In genomic region chr13:37919711-37920277, GRCm38 (mm10) we compare ENCODE assay signal across 29 mouse cellular contexts.
DNase-seq lines count a peak whose midpoint lies in the region; ATAC-seq and TF ChIP-seq lines count a peak whose summit lies in the region.
"Had no signal": no experiment of that assay in that cellular context is flagged by ENCODE, and none has a peak within 500 bp of the region (broad histone marks: within the 10 kb centered on the region; RNA-seq: fewer than 3 reads in every experiment).

No protein-coding gene starts in this region.

- ATAC-seq in embryonic facial prominence, embryonic 15.5 days (ENCODE audit: insufficient number of reproducible peaks, low FRiP score, low TSS enrichment, low read depth), result no peak
- no peak for ATAC-seq in lung, embryonic 15.5 days (ENCODE audit: borderline replicate concordance, extremely low read depth, low FRiP score, low TSS enrichment)
- peak; percentile 75; the same call in 1 of the 2 replicates for ATAC-seq in kidney, embryonic 15.5 days (replicated peaks; ENCODE audit: low FRiP score)
- ATAC-seq: activated CD4-positive, CD25-positive, alpha-beta regulatory T cell, adult 4 months; hindbrain, postnatal 0 days; intestine, embryonic 15.5 days had no signal

- 77% methylated on average over 3 of the region's 3 CpGs for WGBS in embryonic facial prominence, embryonic 15.5 days
- WGBS in embryonic facial prominence, embryonic 10.5 days, result 92% methylated on average over 3 of the region's 3 CpGs
- WGBS in lung, embryonic 15.5 days, result 92% methylated on average over 3 of the region's 3 CpGs
- 76% methylated on average over 3 of the region's 3 CpGs for WGBS in kidney, embryonic 15.5 days

- no peak overlapping the region for H3K4me2 ChIP-seq in embryonic facial prominence, embryonic 15.5 days (replicated peaks)
- H3K4me2 ChIP-seq in lung, embryonic 15.5 days, result no peak overlapping the region
- no peak overlapping the region for H3K4me2 ChIP-seq in kidney, embryonic 15.5 days
- H3K4me2 ChIP-seq: embryonic facial prominence, embryonic 13.5 days; forebrain, embryonic 12.5 days; heart, embryonic 15.5 days; hindbrain, embryonic 12.5 days; intestine, embryonic 15.5 days; neural tube, embryonic 15.5 days had no signal

- H3K36me3 ChIP-seq in embryonic facial prominence, embryonic 15.5 days, result peaks cover 46% of the 10 kb centered on the region
- peaks cover 44% of the 10 kb centered on the region for H3K36me3 ChIP-seq in embryonic facial prominence, embryonic 10.5 days (replicated peaks)
- H3K36me3 ChIP-seq in lung, embryonic 15.5 days, result peaks cover 63% of the 10 kb centered on the region
- H3K36me3 ChIP-seq in kidney, embryonic 15.5 days, result peaks cover 88% of the 10 kb centered on the region
- H3K36me3 ChIP-seq: forebrain, embryonic 12.5 days had no signal

- no peak overlapping the region for H3K9ac ChIP-seq in embryonic facial prominence, embryonic 15.5 days
- no peak overlapping the region for H3K9ac ChIP-seq in lung, embryonic 15.5 days
- no peak overlapping the region for H3K9ac ChIP-seq in kidney, embryonic 15.5 days
- H3K9ac ChIP-seq: embryonic facial prominence, embryonic 13.5 days; forebrain, embryonic 12.5 days; heart, embryonic 15.5 days; hindbrain, embryonic 12.5 days; intestine, embryonic 15.5 days; liver, embryonic 14.5 days; neural tube, embryonic 15.5 days had no signal

- H3K27me3 ChIP-seq in embryonic facial prominence, embryonic 15.5 days, result no peaks in the 10 kb centered on the region
- no peaks in the 10 kb centered on the region for H3K27me3 ChIP-seq in embryonic facial prominence, embryonic 10.5 days (replicated peaks; ENCODE audit: low read depth, poor library complexity, severe bottlenecking)
- H3K27me3 ChIP-seq in lung, embryonic 15.5 days, result no peaks in the 10 kb centered on the region
- no peaks in the 10 kb centered on the region for H3K27me3 ChIP-seq in kidney, embryonic 15.5 days
- H3K27me3 ChIP-seq: CH12.LX; embryonic facial prominence, embryonic 13.5 days; forebrain, embryonic 12.5 days; heart, embryonic 15.5 days; hindbrain, embryonic 12.5 days; intestine, embryonic 15.5 days; neural tube, embryonic 15.5 days had no signal

- intact Hi-C loops in left cerebral cortex, adult 2 months (cut with DNase I), result no loop called here

- no peaks in the 10 kb centered on the region for H3K9me3 ChIP-seq in embryonic facial prominence, embryonic 15.5 days (replicated peaks)
- no peaks in the 10 kb centered on the region for H3K9me3 ChIP-seq in embryonic facial prominence, embryonic 10.5 days
- H3K9me3 ChIP-seq in lung, embryonic 15.5 days, result no peaks in the 10 kb centered on the region
- no peaks in the 10 kb centered on the region for H3K9me3 ChIP-seq in kidney, embryonic 15.5 days (replicated peaks)
- H3K9me3 ChIP-seq: embryonic facial prominence, embryonic 13.5 days; forebrain, embryonic 12.5 days; heart, embryonic 10.5 days; heart, embryonic 15.5 days; hindbrain, embryonic 12.5 days; intestine, embryonic 15.5 days; neural tube, embryonic 15.5 days had no signal

- no peak for DNase-seq in embryonic facial prominence, embryonic 10.5 days (ENCODE audit: low spot score)
- no peak for DNase-seq in lung, postnatal 36 days
- DNase-seq in kidney, postnatal 25 days, result peak; percentile 59 to 76
- DNase-seq in embryo, embryonic 11 days, result no peak
- no peak for DNase-seq in left cerebral cortex, adult 2 months (ENCODE audit: extremely low spot score in 1 of 2, low spot score in 2 of 2)
- DNase-seq: adrenal gland, adult 8-10 months; cerebellum, adult 8-10 months; cerebellum, postnatal 25 days; gastrocnemius, postnatal 14 days; heart, postnatal 36 days; left cerebral cortex, postnatal 4 days; lung, adult 2 months; midbrain, embryonic 14.5 days; retina, postnatal 1 day; right cerebral cortex, postnatal 14 days had no signal

- TF ChIP-seq CTCF in left cerebral cortex, adult 2 months (IDR thresholded peaks at IDR 0.05), result no peak

- H3K4me3 ChIP-seq in embryonic facial prominence, embryonic 15.5 days (replicated peaks), result no peak overlapping the region
- H3K4me3 ChIP-seq in embryonic facial prominence, embryonic 10.5 days, result no peak overlapping the region
- H3K4me3 ChIP-seq in lung, embryonic 15.5 days, result no peak overlapping the region
- H3K4me3 ChIP-seq in kidney, embryonic 15.5 days (replicated peaks), result no peak overlapping the region
- H3K4me3 ChIP-seq in left cerebral cortex, adult 2 months, result no peak overlapping the region
- H3K4me3 ChIP-seq: embryonic facial prominence, embryonic 13.5 days; forebrain, embryonic 12.5 days; heart, embryonic 10.5 days; heart, embryonic 15.5 days; hindbrain, embryonic 12.5 days; intestine, embryonic 15.5 days; neural tube, embryonic 15.5 days had no signal

- H3K27ac ChIP-seq in embryonic facial prominence, embryonic 15.5 days (replicated peaks), result peak overlapping the region; percentile 51; the same call in 1 of the 2 replicates
- H3K27ac ChIP-seq in embryonic facial prominence, embryonic 10.5 days (replicated peaks), result no peak overlapping the region
- peak overlapping the region; percentile 77 for H3K27ac ChIP-seq in lung, embryonic 15.5 days
- peak overlapping the region; percentile 82 for H3K27ac ChIP-seq in kidney, embryonic 15.5 days
- H3K27ac ChIP-seq in left cerebral cortex, adult 2 months, result no peak overlapping the region
- H3K27ac ChIP-seq: forebrain, embryonic 12.5 days; heart, embryonic 10.5 days; heart, embryonic 15.5 days; hindbrain, embryonic 12.5 days; hindbrain, postnatal 0 days; intestine, embryonic 15.5 days; liver, embryonic 14.5 days; neural tube, embryonic 15.5 days had no signal

- peaks cover 31% of the 10 kb centered on the region for H3K4me1 ChIP-seq in embryonic facial prominence, embryonic 15.5 days
- no peaks in the 10 kb centered on the region for H3K4me1 ChIP-seq in embryonic facial prominence, embryonic 10.5 days
- peaks cover 22% of the 10 kb centered on the region; the same call in 1 of the 2 replicates for H3K4me1 ChIP-seq in lung, embryonic 15.5 days
- peaks cover 5% of the 10 kb centered on the region; the same call in 1 of the 2 replicates for H3K4me1 ChIP-seq in kidney, embryonic 15.5 days
- H3K4me1 ChIP-seq: forebrain, embryonic 12.5 days; hindbrain, embryonic 12.5 days; intestine, embryonic 15.5 days; neural tube, embryonic 15.5 days had no signal

Comparison
In these comparisons a context has a peak if more than half of its experiments do, and no peak if none do; other contexts are left out.
1. H3K27ac ChIP-seq: peak in embryonic facial prominence, embryonic 15.5 days (single experiment), lung, embryonic 15.5 days (single experiment) and kidney, embryonic 15.5 days (single experiment); none in embryonic facial prominence, embryonic 10.5 days (single experiment) and left cerebral cortex, adult 2 months (single experiment).
2. DNase-seq: peak in kidney, postnatal 25 days (2 of 2); none in embryonic facial prominence, embryonic 10.5 days (single experiment), lung, postnatal 36 days (single experiment), embryo, embryonic 11 days (single experiment) and left cerebral cortex, adult 2 months (0 of 2).